Mouse (Mus musculus): ENCODE data around the gene Lrrc56. TPM values are rescaled to one million over a fixed set of nuclear protein-coding genes. Genes with fewer than 3 reads are reported as not detected.
A peak's percentile ranks its signal among the peaks of the same experiment; 100 is the strongest.

The Lrrc56 gene
- polyA plus RNA-seq, 1 experiment from 2014 or later, result 12.6 TPM

GRCm38 (mm10) chr7:141213133-141213532 is 19.2 kb downstream of the Lrrc56 start:
- no peaks in the 10 kb centered on the region for H3K9me3 ChIP-seq (replicated peaks)
- WGBS, result 84% methylated on average over 3 of the region's 3 CpGs

GRCm38 (mm10) chr7:141213605-141214235 is 19.8 kb downstream of the Lrrc56 start, which contains the start of gene Lmntd2:
Gene Lmntd2, minus strand, starts transcription at chr7:141214080.
- H3K36me3 ChIP-seq (ENCODE audit: poor library complexity, severe bottlenecking), result peaks cover 12% of the 10 kb centered on the region
- H3K27me3 ChIP-seq, result no peaks in the 10 kb centered on the region
- peak within 1 kb of the TSS; percentile 97 for H3K4me2 ChIP-seq
- peak within 1 kb of the TSS; percentile 88 for H3K27ac ChIP-seq
- H3K4me3 ChIP-seq, result peak within 1 kb of the TSS; percentile 70
- peak within 1 kb of the TSS; percentile 79 for H3K9ac ChIP-seq
- no peak for ATAC-seq
- H3K9me3 ChIP-seq (replicated peaks), result no peaks in the 10 kb centered on the region
- WGBS, result 93% methylated on average over 11 of the region's 11 CpGs
- H3K4me1 ChIP-seq, result peaks cover 17% of the 10 kb centered on the region

More at GRCm38 (mm10) chr7:141213133-141213532, 19.2 kb downstream of the Lrrc56 start:
- peaks cover 8% of the 10 kb centered on the region for H3K36me3 ChIP-seq (ENCODE audit: poor library complexity, severe bottlenecking)
- no peak for ATAC-seq
- H3K27me3 ChIP-seq, result no peaks in the 10 kb centered on the region
- H3K4me3 ChIP-seq, result no peak overlapping the region
- no peak overlapping the region for H3K27ac ChIP-seq
- H3K4me2 ChIP-seq, result no peak overlapping the region
- peaks cover 17% of the 10 kb centered on the region for H3K4me1 ChIP-seq
- no peak overlapping the region for H3K9ac ChIP-seq

GRCm38 (mm10) chr7:141214310-141214709 is 20.4 kb downstream of the Lrrc56 start:
- 0 out of 2 replicates have a peak overlapping the region, but pooled peaks have one; percentile 79 for H3K9ac ChIP-seq

GRCm38 (mm10) chr7:141215101-141215879 is 21.3 kb downstream of the Lrrc56 start, which contains the start of gene Rassf7:
Gene Rassf7, plus strand, starts transcription at chr7:141215860.
- H3K9me3 ChIP-seq (replicated peaks), result no peaks in the 10 kb centered on the region
- ATAC-seq, result peak; percentile 96
- under 1% methylated on average over 41 of the region's 41 CpGs for WGBS
- peaks cover 12% of the 10 kb centered on the region for H3K36me3 ChIP-seq (ENCODE audit: poor library complexity, severe bottlenecking)
- peaks cover 22% of the 10 kb centered on the region for H3K4me1 ChIP-seq
- H3K9ac ChIP-seq, result peak within 1 kb of the TSS; percentile 79
- H3K27me3 ChIP-seq, result no peaks in the 10 kb centered on the region
- peak within 1 kb of the TSS; percentile 88 for H3K27ac ChIP-seq
- H3K4me2 ChIP-seq, result peak within 1 kb of the TSS; percentile 97
- peak within 1 kb of the TSS; percentile 70 for H3K4me3 ChIP-seq

More at GRCm38 (mm10) chr7:141214310-141214709, 20.4 kb downstream of the Lrrc56 start:
- Histone ChIP-seq H3K27me3 (no peaks in the 10 kb centered on the region), H3K9me3 (replicated peaks) (no peaks in the 10 kb centered on the region), H3K4me3 (no peak overlapping the region), H3K4me2 (no peak overlapping the region), H3K27ac (peak overlapping the region; percentile 88; the same call in 1 of the 2 replicates), H3K36me3 (ENCODE audit: poor library complexity, severe bottlenecking) (peaks cover 12% of the 10 kb centered on the region), H3K4me1 (peaks cover 17% of the 10 kb centered on the region)
- 82% methylated on average over 3 of the region's 3 CpGs for WGBS
- no peak for ATAC-seq

- WGBS, result under 1% methylated on average over 40 of the region's 42 CpGs
Observed at GRCm38 (mm10) chr7:141215880-141216733, 22.1 kb downstream of the Lrrc56 start.

GRCm38 (mm10) chr7:141216894-141217293 is 22.9 kb downstream of the Lrrc56 start:
- Histone ChIP-seq H3K4me3 (peak overlapping the region; percentile 70), H3K4me1 (peaks cover 32% of the 10 kb centered on the region), H3K36me3 (ENCODE audit: poor library complexity, severe bottlenecking) (peaks cover 12% of the 10 kb centered on the region), H3K27me3 (no peaks in the 10 kb centered on the region), H3K27ac (no peak overlapping the region), H3K4me2 (peak overlapping the region; percentile 97), H3K9me3 (replicated peaks) (no peaks in the 10 kb centered on the region), H3K9ac (peak overlapping the region; percentile 79; the same call in 1 of the 2 replicates)
- ATAC-seq, result no peak
- 86% methylated on average over 11 of the region's 11 CpGs for WGBS

More at GRCm38 (mm10) chr7:141215880-141216733, 22.1 kb downstream of the Lrrc56 start:
- H3K27me3 ChIP-seq, result no peaks in the 10 kb centered on the region
- H3K36me3 ChIP-seq (ENCODE audit: poor library complexity, severe bottlenecking), result peaks cover 12% of the 10 kb centered on the region
- H3K4me3 ChIP-seq, result peak overlapping the region; percentile 70
- ATAC-seq, result peak; percentile 65
- peaks cover 28% of the 10 kb centered on the region for H3K4me1 ChIP-seq
- peak overlapping the region; percentile 48; the same call in 1 of the 2 replicates for H3K27ac ChIP-seq
- H3K4me2 ChIP-seq, result peak overlapping the region; percentile 97
- H3K9me3 ChIP-seq (replicated peaks), result no peaks in the 10 kb centered on the region
- H3K9ac ChIP-seq, result peak overlapping the region; percentile 79

GRCm38 (mm10) chr7:141217343-141218013 is 23.5 kb downstream of the Lrrc56 start:
- H3K36me3 ChIP-seq (ENCODE audit: poor library complexity, severe bottlenecking), result peaks cover 12% of the 10 kb centered on the region
- no peaks in the 10 kb centered on the region for H3K27me3 ChIP-seq
- H3K4me2 ChIP-seq, result no peak overlapping the region
- no peak overlapping the region for H3K4me3 ChIP-seq
- no peaks in the 10 kb centered on the region for H3K9me3 ChIP-seq (replicated peaks)
- H3K4me1 ChIP-seq, result peaks cover 38% of the 10 kb centered on the region
- H3K27ac ChIP-seq, result no peak overlapping the region
- no peak for ATAC-seq
- 0 out of 2 replicates have a peak overlapping the region, but pooled peaks have one; percentile 79 for H3K9ac ChIP-seq
- 91% methylated on average over 17 of the region's 17 CpGs for WGBS

GRCm38 (mm10) chr7:141218141-141218540 is 24.2 kb downstream of the Lrrc56 start:
- Histone ChIP-seq H3K4me2 (no peak overlapping the region), H3K27me3 (no peaks in the 10 kb centered on the region), H3K4me1 (peaks cover 41% of the 10 kb centered on the region), H3K9ac (no peak overlapping the region), H3K27ac (no peak overlapping the region), H3K36me3 (ENCODE audit: poor library complexity, severe bottlenecking) (peaks cover 12% of the 10 kb centered on the region), H3K9me3 (replicated peaks) (no peaks in the 10 kb centered on the region), H3K4me3 (no peak overlapping the region)
- no peak for ATAC-seq
- 77% methylated on average over 3 of the region's 3 CpGs for WGBS

GRCm38 (mm10) chr7:141218557-141219133 is 24.7 kb downstream of the Lrrc56 start:
- no peak for ATAC-seq
- 92% methylated on average over 5 of the region's 5 CpGs for WGBS
- H3K9me3 ChIP-seq (replicated peaks), result no peaks in the 10 kb centered on the region

GRCm38 (mm10) chr7:141219558-141220099 is 25.7 kb downstream of the Lrrc56 start:
- WGBS, result 94% methylated on average over 1 of the region's 1 CpGs
- peaks cover 41% of the 10 kb centered on the region for H3K4me1 ChIP-seq
- no peak for ATAC-seq
- H3K27me3 ChIP-seq, result no peaks in the 10 kb centered on the region
- no peak overlapping the region for H3K4me3 ChIP-seq
- H3K4me2 ChIP-seq, result no peak overlapping the region
- H3K9ac ChIP-seq, result no peak overlapping the region
- H3K36me3 ChIP-seq (ENCODE audit: poor library complexity, severe bottlenecking), result peaks cover 12% of the 10 kb centered on the region
- no peaks in the 10 kb centered on the region for H3K9me3 ChIP-seq (replicated peaks)
- H3K27ac ChIP-seq, result no peak overlapping the region

More at GRCm38 (mm10) chr7:141218557-141219133, 24.7 kb downstream of the Lrrc56 start:
- Histone ChIP-seq H3K9ac (no peak overlapping the region), H3K27ac (no peak overlapping the region), H3K4me3 (no peak overlapping the region), H3K27me3 (no peaks in the 10 kb centered on the region), H3K4me2 (no peak overlapping the region), H3K36me3 (ENCODE audit: poor library complexity, severe bottlenecking) (peaks cover 12% of the 10 kb centered on the region), H3K4me1 (peaks cover 41% of the 10 kb centered on the region)
